Mouse (Mus musculus) ES-Bruce4 (cell line): Measurements from ENCODE around the gene 1700037C18Rik.

ENCODE experiments used
- CTCF ChIP-seq: IDR thresholded peaks from one replicate; pipeline ENCODE4 v1.8.1; 2011; ENCODE audit warnings: low read depth, low read length
- EP300 ChIP-seq: IDR thresholded peaks from 2 replicates; pipeline ENCODE4 v1.6.1; 2011; ENCODE audit warnings: low read depth, low read length; ENCODE audit not compliant: insufficient read depth
- POLR2A ChIP-seq: IDR thresholded peaks from one replicate; pipeline ENCODE4 v1.8.1; 2011; ENCODE audit warnings: low read length; ENCODE audit not compliant: insufficient read depth

DNA sequence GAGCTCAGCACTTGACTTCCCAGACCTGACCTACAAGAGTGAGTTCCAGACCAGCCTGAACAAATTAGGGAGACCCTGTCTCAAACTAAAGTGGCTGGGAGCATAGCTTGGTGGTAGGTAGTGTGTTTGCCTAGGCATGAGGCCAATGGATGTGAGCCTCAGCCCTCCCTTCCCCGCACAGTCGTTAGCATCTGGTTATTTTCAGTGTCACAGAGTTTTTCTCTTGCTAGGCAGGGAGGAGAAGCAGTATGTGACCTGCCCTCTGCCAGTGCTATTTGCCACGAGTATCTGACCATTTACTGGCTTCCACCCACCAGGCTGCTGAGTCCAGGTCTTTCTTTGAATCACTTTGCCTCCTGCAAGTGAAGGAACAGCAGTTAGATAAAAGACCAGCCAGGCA lies 14.8 kb downstream of the 1700037C18Rik start:
- TF ChIP-seq POLR2A: no peak
- TF ChIP-seq CTCF: no peak
- no peak for TF ChIP-seq EP300
